Mouse (Mus musculus) layer of hippocampus, adult 9-11 months (tissue): ENCODE data around the gene Golm1.
"Not testable (repeated sequence)": the region's sequence is repeated elsewhere in the genome, so short reads cannot be mapped to it uniquely, and the experiment has no call there.

Experiments
- DNase-seq: peaks from one replicate; pipeline ENCODE4 v3.0.0; 2022

Gene Golm1

GRCm38 (mm10) chr13:59642818-59643217, 32.8 kb downstream of the Golm1 start:
- no peak for DNase-seq

GRCm38 (mm10) chr13:59640178-59640440, 35.5 kb downstream of the Golm1 start:
- no peak for DNase-seq

DNA sequence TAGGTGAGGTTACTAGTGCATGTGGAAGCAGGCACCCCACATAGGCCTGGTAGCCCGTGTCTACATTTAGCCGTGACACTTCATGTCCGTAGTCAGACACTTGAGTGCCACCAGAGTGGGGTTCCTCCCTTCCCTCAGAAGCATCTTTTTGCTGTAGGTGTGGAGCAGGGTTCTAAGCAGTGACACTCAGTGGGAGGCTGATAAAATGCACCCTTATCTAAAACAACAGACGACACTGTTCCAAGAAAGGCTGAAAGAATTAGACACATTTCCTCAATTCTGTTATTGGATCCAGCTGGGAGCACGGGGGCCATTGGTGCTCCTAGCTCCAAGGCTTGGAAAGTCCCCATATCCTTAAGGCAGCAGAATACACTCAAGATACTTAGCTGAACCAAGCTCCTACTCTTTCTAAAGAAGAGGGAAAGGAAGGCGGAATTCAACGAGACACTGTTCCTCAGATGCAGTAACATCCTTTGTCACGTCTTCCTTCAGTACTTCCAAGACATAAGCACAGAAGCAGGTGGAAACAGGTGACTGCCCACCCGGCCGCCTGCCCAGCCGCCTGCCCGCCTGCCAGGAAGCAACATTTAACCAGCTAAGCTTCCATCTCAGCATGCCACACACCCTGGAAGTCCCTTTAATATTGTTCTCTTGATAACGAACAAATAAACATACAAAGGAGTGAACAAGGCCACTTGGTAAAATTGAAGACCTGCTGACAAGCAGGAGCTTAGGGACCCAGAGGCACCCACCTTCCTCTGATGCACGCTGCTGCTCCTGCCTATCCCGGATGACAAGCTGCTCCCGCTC, 36.0 kb downstream of the Golm1 start:
- DNase-seq: no peak

DNA sequence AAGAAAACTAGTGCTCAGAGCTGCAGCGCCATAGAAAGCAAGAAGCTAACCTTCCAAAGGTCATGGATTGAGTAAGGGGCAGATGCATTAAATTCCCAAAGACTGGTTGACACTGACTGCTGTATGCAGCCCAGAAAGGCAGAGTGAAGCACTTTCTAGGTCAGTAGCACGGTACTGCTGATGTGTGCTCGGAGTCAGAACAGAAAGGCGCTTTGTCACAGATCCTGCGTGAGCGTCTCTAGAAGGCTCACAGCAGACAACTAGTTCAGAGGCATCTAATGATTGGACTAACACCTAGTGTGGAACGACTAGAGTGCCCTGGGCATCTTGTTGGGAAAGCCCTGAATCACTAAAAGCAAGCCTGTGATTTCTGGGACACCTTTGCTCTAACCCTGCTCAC, 37.8 kb downstream of the Golm1 start:
- DNase-seq: no peak

GRCm38 (mm10) chr13:59634637-59635036, 41.0 kb downstream of the Golm1 start:
- DNase-seq: no peak

- DNase-seq: no peak
Observed at GRCm38 (mm10) chr13:59626739-59627138, 48.9 kb downstream of the Golm1 start.

DNA sequence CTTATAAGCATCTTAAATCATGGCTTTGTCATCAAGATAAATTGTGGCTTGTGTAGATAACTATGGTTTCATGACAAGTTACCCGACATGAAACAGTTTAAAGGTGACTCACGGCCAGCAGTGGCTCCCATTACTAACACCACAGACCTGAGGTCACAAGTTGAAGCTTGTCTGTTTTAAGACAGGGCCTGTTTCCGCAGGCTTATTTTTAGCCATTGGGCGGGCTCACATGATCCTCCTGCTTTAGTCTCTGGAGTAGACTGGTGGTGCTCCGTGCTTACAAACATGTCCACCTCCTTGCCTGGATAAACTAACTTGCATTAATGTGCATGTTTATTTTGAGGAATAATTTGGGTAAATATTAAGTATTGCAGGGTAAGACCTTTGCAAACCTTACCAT, 50.7 kb downstream of the Golm1 start:
- DNase-seq: peak; percentile 82

DNA sequence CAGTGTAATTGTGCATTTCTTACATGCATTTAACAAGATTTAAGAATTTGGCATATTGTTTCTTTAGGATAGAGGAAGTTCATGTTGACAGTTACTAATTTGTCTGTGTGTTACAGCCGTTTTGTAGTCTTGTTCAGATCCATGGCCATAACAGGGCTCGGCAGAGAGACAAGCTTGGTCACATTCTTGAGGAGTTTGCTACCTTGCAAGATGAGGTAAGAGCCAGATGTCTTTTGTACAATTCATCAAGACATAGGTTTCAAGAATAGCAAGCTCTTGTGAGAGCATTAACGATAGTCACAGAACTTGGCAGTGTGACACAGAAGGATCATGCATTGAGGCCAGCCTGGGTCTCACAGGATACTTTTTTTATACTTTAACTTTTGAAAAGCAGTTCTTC, 51.2 kb downstream of the Golm1 start:
- DNase-seq: no peak

- no peak for DNase-seq
Observed at GRCm38 (mm10) chr13:59621643-59622489, 53.7 kb downstream of the Golm1 start.

DNA sequence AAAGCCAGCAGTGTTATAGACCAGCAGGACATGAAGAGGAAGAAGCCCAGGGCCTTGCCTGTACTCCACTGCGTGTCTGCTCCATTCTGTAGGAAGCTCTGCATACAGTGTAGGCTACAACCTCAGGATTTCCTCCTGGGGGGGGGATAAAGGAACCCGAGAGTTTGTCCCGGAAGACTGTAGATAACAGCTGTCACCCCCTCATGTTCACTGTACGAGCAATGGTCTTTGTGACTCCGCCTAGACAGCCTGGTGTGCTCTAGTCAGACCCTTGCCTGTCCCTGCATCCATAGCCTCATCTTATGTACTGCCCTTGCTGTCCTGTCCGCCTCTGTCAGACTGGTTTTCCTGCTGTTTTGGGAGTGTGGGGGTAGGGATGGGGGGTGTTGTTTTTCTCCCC, 57.1 kb downstream of the Golm1 start:
- DNase-seq: no peak

DNA sequence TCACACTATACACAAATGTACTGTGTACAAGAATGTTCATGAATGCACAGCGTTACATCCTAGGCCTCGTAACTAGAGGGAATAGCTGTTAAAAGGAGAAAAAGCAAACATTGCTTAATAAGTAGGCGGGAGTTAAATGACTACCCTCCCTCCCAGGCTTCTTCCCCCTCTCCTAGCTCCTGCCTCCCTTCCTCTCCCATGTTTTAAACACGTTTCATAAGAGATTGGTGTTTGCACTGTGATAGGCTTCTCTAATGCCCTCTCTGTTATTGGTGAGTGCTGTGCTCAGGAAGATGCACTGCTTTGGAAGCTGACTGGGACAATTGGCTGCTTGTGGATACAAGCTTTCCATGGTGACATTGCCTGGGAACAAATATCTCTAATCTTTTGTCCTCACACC, 60.1 kb downstream of the Golm1 start:
- DNase-seq: no peak

- no peak for DNase-seq
Observed at GRCm38 (mm10) chr13:59615152-59615551, 60.5 kb downstream of the Golm1 start.

DNA sequence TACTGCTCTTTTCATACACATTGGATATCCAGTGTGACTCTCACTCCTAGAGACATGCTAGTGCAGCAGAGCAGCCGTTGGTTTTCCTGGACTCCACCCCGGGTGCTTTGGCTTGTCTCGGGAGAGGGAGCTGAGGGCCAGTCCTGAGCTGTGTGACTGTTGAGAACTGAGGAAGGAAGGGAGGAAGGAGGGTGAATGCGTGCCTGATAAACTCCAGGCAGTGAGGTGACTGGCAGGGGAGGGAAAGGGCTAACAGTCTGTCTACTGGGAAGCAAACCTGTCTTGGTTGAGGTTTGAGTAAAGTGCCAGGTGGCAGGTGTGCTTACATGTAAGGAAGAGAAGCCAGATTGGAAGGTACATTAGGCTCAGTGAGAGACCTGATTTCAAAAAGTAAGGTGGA, 61.7 kb downstream of the Golm1 start:
- DNase-seq: no peak

DNA sequence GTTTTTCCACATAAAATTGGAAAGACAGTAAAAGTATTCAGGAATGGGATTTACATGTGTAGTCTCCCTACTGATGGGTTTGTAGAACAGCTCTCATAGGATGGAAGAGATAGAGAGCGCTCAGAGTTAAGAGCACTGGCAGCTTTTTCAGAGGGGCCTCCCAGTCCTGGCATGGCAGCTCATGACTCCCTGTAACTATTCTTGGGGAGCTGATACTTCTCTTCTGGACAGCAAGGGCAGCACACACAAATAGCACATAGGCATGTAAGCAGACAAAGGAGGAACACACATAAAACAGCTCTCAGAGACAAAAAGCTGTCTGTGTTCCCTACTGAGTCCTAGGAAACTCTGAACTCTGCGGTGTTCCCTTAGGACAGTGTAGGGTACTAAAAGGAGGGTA, 65.2 kb downstream of the Golm1 start:
- no peak for DNase-seq

DNA sequence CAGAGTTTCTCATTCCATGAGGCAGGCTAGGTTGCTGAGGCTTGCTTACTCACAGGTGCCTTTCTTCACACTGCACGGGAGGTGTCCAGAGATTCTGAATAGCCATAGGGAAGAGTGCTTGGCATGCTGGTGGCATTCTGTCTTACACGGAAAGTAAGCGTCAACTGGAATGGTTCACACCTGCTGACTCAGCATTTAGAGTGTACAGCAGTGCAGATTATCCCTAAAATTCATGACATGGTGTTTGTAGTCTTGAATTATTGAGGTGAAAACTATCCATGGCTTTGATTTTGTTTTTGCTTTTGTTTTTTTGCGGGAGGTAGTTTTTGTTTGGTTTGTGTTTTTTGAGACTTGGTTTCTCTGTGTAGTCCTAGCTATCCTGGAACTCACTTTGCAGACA, 65.7 kb downstream of the Golm1 start:
- DNase-seq: no peak

GRCm38 (mm10) chr13:59605221-59605922, 70.2 kb downstream of the Golm1 start:
- no peak for DNase-seq

- no peak for DNase-seq
Observed at GRCm38 (mm10) chr13:59604511-59604910, 71.1 kb downstream of the Golm1 start.

DNA sequence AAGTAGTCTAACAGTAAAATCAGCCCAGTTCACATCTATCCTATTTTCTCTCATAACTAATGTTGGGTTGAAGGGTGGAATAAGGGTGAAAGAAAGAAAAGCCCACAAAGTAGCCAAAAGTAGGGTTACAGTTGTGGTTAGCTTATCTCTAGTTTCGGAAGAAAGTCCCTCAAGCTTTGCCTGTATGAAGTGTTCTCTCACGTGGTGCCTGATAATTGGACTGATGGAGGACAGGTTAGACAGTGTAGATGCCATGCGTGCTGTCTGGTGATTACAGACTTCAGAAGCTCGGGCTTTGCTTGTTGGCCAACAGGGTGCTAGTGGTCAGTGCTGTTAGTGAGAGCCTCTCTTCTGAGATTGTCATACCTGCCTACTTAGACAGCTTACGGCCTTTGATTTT, 72.5 kb downstream of the Golm1 start:
- no peak for DNase-seq

- DNase-seq: no peak
Observed at GRCm38 (mm10) chr13:59592630-59593029, 83.0 kb downstream of the Golm1 start.

DNA sequence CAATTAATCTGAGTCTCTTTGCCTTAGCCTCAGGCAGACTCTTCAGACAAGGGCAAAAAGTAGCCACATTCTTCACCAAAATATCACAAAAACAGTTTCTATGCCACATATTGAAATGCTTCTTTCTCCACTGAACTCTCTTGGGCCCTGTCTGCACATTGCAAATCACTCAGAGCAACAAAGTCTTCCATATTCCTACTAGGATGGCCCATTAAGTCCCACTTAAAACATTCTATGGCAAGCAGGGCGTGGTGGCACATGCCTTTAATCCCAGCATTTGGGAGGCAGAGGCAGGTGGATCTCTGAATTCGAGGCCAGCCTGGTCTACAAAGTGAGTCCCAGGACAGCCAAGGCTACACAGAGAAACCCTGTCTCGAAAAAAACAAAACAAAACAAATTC, 83.6 kb downstream of the Golm1 start:
- DNase-seq: not testable (repeated sequence)

DNA sequence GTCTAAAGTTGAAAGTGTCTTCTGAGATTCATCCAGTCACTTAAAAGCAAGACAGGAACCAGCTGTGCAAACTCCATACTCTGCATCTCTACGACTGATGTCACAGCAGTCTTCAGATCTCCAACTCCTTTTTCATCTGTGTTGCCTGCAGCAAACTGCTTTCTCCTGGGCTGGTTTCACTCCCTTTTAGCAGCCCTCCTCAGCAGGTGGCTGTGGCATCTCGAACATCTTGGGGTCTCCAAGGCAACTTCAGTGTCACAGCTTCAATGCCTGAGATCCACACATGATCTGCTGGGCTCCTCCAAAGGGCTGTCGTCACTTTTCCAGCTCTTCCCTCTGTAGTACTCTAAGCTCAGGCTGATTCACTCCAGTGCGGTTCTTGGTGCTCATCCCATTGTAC, 84.9 kb downstream of the Golm1 start:
- no peak for DNase-seq

DNA sequence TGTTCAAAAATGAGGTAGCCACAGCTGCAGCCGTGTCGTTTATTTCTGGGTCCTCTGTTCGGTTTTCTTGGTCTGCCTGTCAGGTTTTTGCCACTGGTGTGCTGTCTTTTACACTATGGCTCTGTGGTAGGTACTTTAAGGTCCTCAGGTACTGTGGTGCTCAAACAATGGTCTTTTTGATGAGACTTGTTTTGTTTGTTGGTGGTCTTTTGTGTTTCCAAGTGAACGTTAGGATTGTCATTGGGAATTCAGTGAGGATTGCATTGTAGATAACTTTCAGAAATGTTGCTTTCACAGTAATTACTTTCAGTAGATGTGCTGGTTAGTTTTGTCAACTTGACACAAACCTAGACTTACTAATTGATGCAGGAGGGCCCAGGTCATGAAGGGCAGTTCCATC, 85.9 kb downstream of the Golm1 start:
- DNase-seq: no peak

GRCm38 (mm10) chr13:59587201-59587600, 88.4 kb downstream of the Golm1 start:
- DNase-seq: no peak

DNA sequence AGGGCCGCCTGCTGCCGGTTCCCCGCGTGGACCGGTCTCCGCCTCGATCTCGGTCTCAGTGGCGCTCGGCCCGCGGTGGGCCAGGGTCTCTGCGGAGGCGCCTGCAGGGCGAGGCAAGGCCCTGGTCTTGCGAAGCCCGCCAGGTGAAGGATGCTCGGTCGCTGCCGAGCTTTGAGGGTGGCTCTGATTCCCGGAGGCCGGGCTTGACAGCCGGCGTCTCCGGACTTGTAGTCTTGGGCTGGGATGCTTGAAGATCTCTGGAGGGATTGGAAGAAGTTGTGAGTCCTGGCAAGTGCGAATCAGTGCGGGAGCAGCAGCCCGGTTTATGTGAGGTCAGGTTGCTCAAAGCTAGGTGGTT, 90.0 kb downstream of the Golm1 start:
- DNase-seq: peak; percentile 23
